Mouse (Mus musculus): ENCODE data around the gene AL732309.1. TPM values are rescaled to one million over a fixed set of nuclear protein-coding genes. Genes with fewer than 3 reads are reported as not detected.

Gene AL732309.1
- total and polyA plus RNA-seq, 3 experiments: 4.8 to 11.5 TPM; not detected in 1

DNA sequence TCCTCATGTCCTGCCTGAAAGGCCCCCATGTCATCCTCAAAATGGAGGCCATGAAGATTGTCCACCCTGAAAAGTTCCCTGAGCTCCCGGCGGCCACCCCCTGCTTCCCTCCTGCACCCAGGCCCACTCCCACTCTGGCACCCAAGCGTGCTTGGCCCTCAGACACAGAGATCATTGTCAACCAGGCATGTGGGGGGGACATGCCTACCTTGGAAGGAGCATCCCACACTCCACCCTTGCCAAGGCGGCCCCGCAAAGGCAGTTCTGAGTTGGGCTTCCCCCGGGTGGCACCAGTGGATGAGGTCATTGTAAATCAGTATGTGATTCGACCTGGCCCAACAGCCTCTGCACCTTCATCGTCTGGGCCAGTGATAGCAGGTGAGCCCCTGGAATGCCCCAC lies 3.3 kb downstream of the AL732309.1 start:
- Histone ChIP-seq H3K79me2 (ENCODE audit: control insufficient read depth, insufficient read depth, low read length, poor library complexity) (no peaks in the 10 kb centered on the region; the same call in 1 of the 2 replicates), H3K4me1 (ENCODE audit: control insufficient read depth in 1 of 2, insufficient read depth in 2 of 2, low read length in 2 of 2) (peaks cover 0 to 12% of the 10 kb centered on the region in 2 experiments; a peak in 3 of 4 replicates), H3K36me3 (ENCODE audit: control insufficient read depth in 1 of 2, insufficient read depth in 2 of 2, low read length in 2 of 2) (no peaks in the 10 kb centered on the region), H3K27me3 (ENCODE audit: control insufficient read depth in 1 of 2, insufficient read depth in 2 of 2, low read length in 2 of 2) (no peaks in the 10 kb centered on the region), H3K9me3 (replicated peaks; ENCODE audit: insufficient read depth, low read length) (no peaks in the 10 kb centered on the region), H3K4me3 (ENCODE audit: control insufficient read depth in 1 of 2, insufficient read depth in 1 of 2, low read depth in 2 of 2, low read length in 2 of 2) (no peak overlapping the region; a peak in 1 of 4 replicates), H3K27ac (ENCODE audit: control insufficient read depth, low read depth, low read length) (no peak overlapping the region), H3K9ac (ENCODE audit: control insufficient read depth, low read depth, low read length, poor library complexity, severe bottlenecking) (no peak overlapping the region)
- TF ChIP-seq BHLHE40 (IDR thresholded peaks at IDR 0.05; ENCODE audit: borderline replicate concordance, low read depth, low read length) (no peak), TCF12 (IDR thresholded peaks at IDR 0.05; ENCODE audit: low read depth, low read length) (no peak)
- no peak for DNase-seq (ENCODE audit: low read depth, low spot score)

DNA sequence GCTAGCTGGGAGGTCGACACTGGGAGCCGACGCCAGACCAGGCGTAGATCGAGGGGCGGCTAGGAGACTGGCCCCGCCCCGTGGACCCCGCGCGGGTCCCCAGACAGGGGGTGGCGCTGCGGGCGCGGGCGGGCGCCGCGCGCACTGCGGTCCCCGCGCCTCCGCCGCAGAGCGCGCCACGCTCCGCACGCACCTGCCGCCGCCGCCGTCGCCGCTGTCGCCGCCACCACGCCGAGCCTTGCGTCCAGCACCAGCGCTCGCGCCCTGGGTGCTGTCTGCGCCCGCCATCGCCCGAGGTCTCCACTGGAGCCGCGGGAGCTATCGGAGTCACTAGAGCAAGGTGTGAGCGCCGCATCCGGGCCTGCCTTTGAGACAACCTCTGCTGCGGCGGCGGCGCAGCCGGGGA lies 4.6 kb downstream of the AL732309.1 start, which contains the start of the genes Rnf208 and Cysrt1:
Rnf208 (plus strand) TSS at position 155 of the 406 bp plus-strand sequence.
Cysrt1 (minus strand) TSS at position 352 of the 406 bp plus-strand sequence.
- no peak for DNase-seq (ENCODE audit: low read depth, low spot score)
- Histone ChIP-seq H3K4me3 (ENCODE audit: control insufficient read depth in 1 of 2, insufficient read depth in 1 of 2, low read depth in 2 of 2, low read length in 2 of 2) (peak within 1 kb of the TSS; percentile 57 to 69), H3K4me1 (ENCODE audit: control insufficient read depth in 1 of 2, insufficient read depth in 2 of 2, low read length in 2 of 2) (peaks cover 0 to 12% of the 10 kb centered on the region in 2 experiments; a peak in 3 of 4 replicates), H3K79me2 (ENCODE audit: control insufficient read depth, insufficient read depth, low read length, poor library complexity) (no peaks in the 10 kb centered on the region; the same call in 1 of the 2 replicates), H3K9me3 (replicated peaks; ENCODE audit: insufficient read depth, low read length) (no peaks in the 10 kb centered on the region), H3K27ac (ENCODE audit: control insufficient read depth, low read depth, low read length) (peak within 1 kb of the TSS; percentile 56), H3K36me3 (ENCODE audit: control insufficient read depth in 1 of 2, insufficient read depth in 2 of 2, low read length in 2 of 2) (no peaks in the 10 kb centered on the region), H3K9ac (ENCODE audit: control insufficient read depth, low read depth, low read length, poor library complexity, severe bottlenecking) (peak within 1 kb of the TSS; percentile 79), H3K27me3 (ENCODE audit: control insufficient read depth in 1 of 2, insufficient read depth in 2 of 2, low read length in 2 of 2) (no peaks in the 10 kb centered on the region)
- TF ChIP-seq EP300 (IDR thresholded peaks at IDR 0.05; ENCODE audit: low read depth in 1 of 2, low read length in 2 of 2) (no peak), USF1 (IDR thresholded peaks at IDR 0.05; ENCODE audit: low read depth, low read length) (no peak), POLR2A (IDR thresholded peaks at IDR 0.05; ENCODE audit: control insufficient read depth in 1 of 2, insufficient read depth in 1 of 2, low read depth in 1 of 2, low read length in 2 of 2, poor library complexity in 1 of 2) (no peak), TBP (IDR thresholded peaks at IDR 0.05; ENCODE audit: low read depth, low read length) (no peak), E2F4 (IDR thresholded peaks at IDR 0.05; ENCODE audit: borderline replicate concordance, low read depth, low read length) (no peak), MXI1 (IDR thresholded peaks at IDR 0.05; ENCODE audit: low read depth, low read length) (no peak), MAX (IDR thresholded peaks at IDR 0.05; ENCODE audit: low read length) (no peak), JUND (IDR thresholded peaks at IDR 0.05; ENCODE audit: low read depth, low read length) (no peak), SMC3 (IDR thresholded peaks at IDR 0.05; ENCODE audit: low read depth, low read length) (no peak), TAL1 (IDR thresholded peaks at IDR 0.05; ENCODE audit: low read length) (no peak), RAD21 (IDR thresholded peaks at IDR 0.05; ENCODE audit: low read depth, low read length) (no peak), NRF1 (IDR thresholded peaks at IDR 0.05; ENCODE audit: insufficient read depth, low read depth, low read length, poor library complexity, severe bottlenecking) (no peak), HCFC1 (IDR thresholded peaks at IDR 0.05; ENCODE audit: low read depth, low read length) (no peak)

GRCm38 (mm10) chr2:25241438-25241775 lies 5.3 kb downstream of the AL732309.1 start:
- Histone ChIP-seq H3K27ac (ENCODE audit: control insufficient read depth, low read depth, low read length) (peak overlapping the region; percentile 56), H3K36me3 (ENCODE audit: control insufficient read depth in 1 of 2, insufficient read depth in 2 of 2, low read length in 2 of 2) (no peaks in the 10 kb centered on the region), H3K4me3 (ENCODE audit: control insufficient read depth in 1 of 2, insufficient read depth in 1 of 2, low read depth in 2 of 2, low read length in 2 of 2) (peak overlapping the region; percentile 57 to 64), H3K9ac (ENCODE audit: control insufficient read depth, low read depth, low read length, poor library complexity, severe bottlenecking) (peak overlapping the region; percentile 79), H3K4me1 (ENCODE audit: control insufficient read depth in 1 of 2, insufficient read depth in 2 of 2, low read length in 2 of 2) (peaks cover 0 to 17% of the 10 kb centered on the region in 2 experiments; a peak in 3 of 4 replicates), H3K79me2 (ENCODE audit: control insufficient read depth, insufficient read depth, low read length, poor library complexity) (no peaks in the 10 kb centered on the region; the same call in 1 of the 2 replicates), H3K9me3 (replicated peaks; ENCODE audit: insufficient read depth, low read length) (no peaks in the 10 kb centered on the region), H3K27me3 (ENCODE audit: control insufficient read depth in 1 of 2, insufficient read depth in 2 of 2, low read length in 2 of 2) (no peaks in the 10 kb centered on the region)
- no peak for DNase-seq (ENCODE audit: low read depth, low spot score)
- TF ChIP-seq NRF1 (IDR thresholded peaks at IDR 0.05; ENCODE audit: insufficient read depth, low read depth, low read length, poor library complexity, severe bottlenecking) (no peak), NELFE (IDR thresholded peaks at IDR 0.05; ENCODE audit: low read depth, low read length) (no peak), JUND (IDR thresholded peaks at IDR 0.05; ENCODE audit: low read depth, low read length) (no peak), POLR2AphosphoS2 (IDR thresholded peaks at IDR 0.05; ENCODE audit: low read length) (no peak), HCFC1 (IDR thresholded peaks at IDR 0.05; ENCODE audit: low read depth, low read length) (no peak), EP300 (IDR thresholded peaks at IDR 0.05; ENCODE audit: low read depth in 1 of 2, low read length in 2 of 2) (no peak), RCOR1 (IDR thresholded peaks at IDR 0.05; ENCODE audit: low read depth, low read length) (no peak), ZNF384 (IDR thresholded peaks at IDR 0.05; ENCODE audit: low read depth, low read length) (no peak), KAT2A (conservative IDR thresholded peaks at IDR 0.05; ENCODE audit: low read depth, low read length) (no peak), SIN3A (IDR thresholded peaks at IDR 0.05; ENCODE audit: low read length) (0 out of 2 replicates have a peak, but pooled peaks have one; percentile 32), CHD1 (IDR thresholded peaks at IDR 0.05; ENCODE audit: low read depth, low read length) (no peak), MAFK (IDR thresholded peaks at IDR 0.05; ENCODE audit: borderline replicate concordance, low read depth, low read length) (no peak), MAX (IDR thresholded peaks at IDR 0.05; ENCODE audit: low read length) (peak; percentile 76), ZKSCAN1 (IDR thresholded peaks at IDR 0.05; ENCODE audit: low read depth, low read length) (no peak), E2F4 (IDR thresholded peaks at IDR 0.05; ENCODE audit: borderline replicate concordance, low read depth, low read length) (no peak), SMC3 (IDR thresholded peaks at IDR 0.05; ENCODE audit: low read depth, low read length) (no peak), MYB (IDR thresholded peaks at IDR 0.05; ENCODE audit: low read depth, low read length) (no peak), USF1 (IDR thresholded peaks at IDR 0.05; ENCODE audit: low read depth, low read length) (0 out of 2 replicates have a peak, but pooled peaks have one; percentile 10)
